Mouse (Mus musculus): ENCODE results near the gene Tbc1d13. TPM values are rescaled to one million over a fixed set of nuclear protein-coding genes. Genes with fewer than 3 reads are reported as not detected.
"Not testable (repeated sequence)": the region's sequence is repeated elsewhere in the genome, so short reads cannot be mapped to it uniquely, and the experiment has no call there.

Gene Tbc1d13
- polyA plus RNA-seq, 1 experiment from 2014 or later = 11.0 TPM

GRCm38 (mm10) chr2:30175897-30176296 lies 42.4 kb downstream of the Tbc1d13 start:
- peaks cover 6% of the 10 kb centered on the region for H3K4me1 ChIP-seq (ENCODE audit: control insufficient read depth, insufficient read depth, low read length)
- H3K4me3 ChIP-seq (ENCODE audit: low read depth, low read length) = no peak overlapping the region
- H3K9me3 ChIP-seq (replicated peaks; ENCODE audit: control insufficient read depth, low read length) = no peaks in the 10 kb centered on the region
- H3K27ac ChIP-seq (replicated peaks; ENCODE audit: low read depth, low read length) = no peak overlapping the region
- H3K4me2 ChIP-seq (ENCODE audit: low read depth, low read length) = no peak overlapping the region
- ATAC-seq (replicated peaks; ENCODE audit: insufficient number of reproducible peaks, low FRiP score, low TSS enrichment, low read depth) (no peak), DNase-seq (ENCODE audit: low spot score) (no peak)
- peaks cover 10% of the 10 kb centered on the region for H3K36me3 ChIP-seq (replicated peaks; ENCODE audit: control insufficient read depth, insufficient read depth, low read depth, low read length)
- WGBS = 86% methylated on average over 8 of the region's 8 CpGs
- H3K27me3 ChIP-seq (ENCODE audit: control insufficient read depth, insufficient read depth, low read length) = no peaks in the 10 kb centered on the region
- no peak overlapping the region for H3K9ac ChIP-seq (replicated peaks; ENCODE audit: low read length)

- no peak overlapping the region for H3K27ac ChIP-seq (replicated peaks; ENCODE audit: low read depth, low read length)
- no peak for ATAC-seq (replicated peaks; ENCODE audit: insufficient number of reproducible peaks, low FRiP score, low TSS enrichment, low read depth)
- WGBS = 97% methylated on average over 2 of the region's 2 CpGs
- no peak for DNase-seq (ENCODE audit: low spot score)
- H3K27me3 ChIP-seq (ENCODE audit: control insufficient read depth, insufficient read depth, low read length) = no peaks in the 10 kb centered on the region
- H3K4me2 ChIP-seq (ENCODE audit: low read depth, low read length) = no peak overlapping the region
- no peaks in the 10 kb centered on the region for H3K9me3 ChIP-seq (replicated peaks; ENCODE audit: control insufficient read depth, low read length)
- H3K4me3 ChIP-seq (ENCODE audit: low read depth, low read length) = no peak overlapping the region
- H3K36me3 ChIP-seq (replicated peaks; ENCODE audit: control insufficient read depth, insufficient read depth, low read depth, low read length) = peaks cover 10% of the 10 kb centered on the region
- H3K4me1 ChIP-seq (ENCODE audit: control insufficient read depth, insufficient read depth, low read length) = peaks cover 6% of the 10 kb centered on the region
- no peak overlapping the region for H3K9ac ChIP-seq (replicated peaks; ENCODE audit: low read length)
Observed at GRCm38 (mm10) chr2:30176561-30176960, 43.0 kb downstream of the Tbc1d13 start.

GRCm38 (mm10) chr2:30177700-30178675 lies 44.4 kb downstream of the Tbc1d13 start, which contains the start of gene Spout1:
Gene Spout1 (minus strand): TSS chr2:30178459.
- Histone ChIP-seq H3K36me3 (replicated peaks; ENCODE audit: control insufficient read depth, insufficient read depth, low read depth, low read length) (peaks cover 10% of the 10 kb centered on the region), H3K27ac (replicated peaks; ENCODE audit: low read depth, low read length) (0 out of 2 replicates have a peak within 1 kb of the TSS, but pooled peaks have one; percentile 10), H3K4me1 (ENCODE audit: control insufficient read depth, insufficient read depth, low read length) (peaks cover 6% of the 10 kb centered on the region), H3K4me2 (ENCODE audit: low read depth, low read length) (peak within 1 kb of the TSS; percentile 53), H3K27me3 (ENCODE audit: control insufficient read depth, insufficient read depth, low read length) (no peaks in the 10 kb centered on the region), H3K4me3 (ENCODE audit: low read depth, low read length) (peak within 1 kb of the TSS; percentile 73), H3K9ac (replicated peaks; ENCODE audit: low read length) (peak within 1 kb of the TSS; percentile 78), H3K9me3 (replicated peaks; ENCODE audit: control insufficient read depth, low read length) (no peaks in the 10 kb centered on the region)
- ATAC-seq (replicated peaks; ENCODE audit: insufficient number of reproducible peaks, low FRiP score, low TSS enrichment, low read depth) (peak; percentile 96), DNase-seq (ENCODE audit: low spot score) (peak; percentile 97)
- 2% methylated on average over 54 of the region's 54 CpGs for WGBS

GRCm38 (mm10) chr2:30178711-30179110 lies 45.2 kb downstream of the Tbc1d13 start:
- H3K9me3 ChIP-seq (replicated peaks; ENCODE audit: control insufficient read depth, low read length); DNase-seq (ENCODE audit: low spot score); H3K27me3 ChIP-seq (ENCODE audit: control insufficient read depth, insufficient read depth, low read length); H3K4me3 ChIP-seq (ENCODE audit: low read depth, low read length); H3K9ac ChIP-seq (replicated peaks; ENCODE audit: low read length); ATAC-seq (replicated peaks; ENCODE audit: insufficient number of reproducible peaks, low FRiP score, low TSS enrichment, low read depth); H3K27ac ChIP-seq (replicated peaks; ENCODE audit: low read depth, low read length); H3K4me1 ChIP-seq (ENCODE audit: control insufficient read depth, insufficient read depth, low read length); H3K36me3 ChIP-seq (replicated peaks; ENCODE audit: control insufficient read depth, insufficient read depth, low read depth, low read length); H3K4me2 ChIP-seq (ENCODE audit: low read depth, low read length): not testable (repeated sequence)
- WGBS = 68% methylated on average over 7 of the region's 7 CpGs

GRCm38 (mm10) chr2:30182424-30182823 lies 48.9 kb downstream of the Tbc1d13 start:
- Histone ChIP-seq H3K27me3 (ENCODE audit: control insufficient read depth, insufficient read depth, low read length) (no peaks in the 10 kb centered on the region), H3K36me3 (replicated peaks; ENCODE audit: control insufficient read depth, insufficient read depth, low read depth, low read length) (no peaks in the 10 kb centered on the region), H3K4me3 (ENCODE audit: low read depth, low read length) (no peak overlapping the region), H3K9ac (replicated peaks; ENCODE audit: low read length) (no peak overlapping the region), H3K4me1 (ENCODE audit: control insufficient read depth, insufficient read depth, low read length) (peaks cover 2% of the 10 kb centered on the region), H3K27ac (replicated peaks; ENCODE audit: low read depth, low read length) (no peak overlapping the region), H3K9me3 (replicated peaks; ENCODE audit: control insufficient read depth, low read length) (no peaks in the 10 kb centered on the region), H3K4me2 (ENCODE audit: low read depth, low read length) (no peak overlapping the region)
- DNase-seq (ENCODE audit: low spot score) (no peak), ATAC-seq (replicated peaks; ENCODE audit: insufficient number of reproducible peaks, low FRiP score, low TSS enrichment, low read depth) (no peak)
- 87% methylated on average over 2 of the region's 2 CpGs for WGBS

- H3K4me1 ChIP-seq (ENCODE audit: control insufficient read depth, insufficient read depth, low read length) = no peaks in the 10 kb centered on the region
- no peak overlapping the region for H3K9ac ChIP-seq (replicated peaks; ENCODE audit: low read length)
- H3K4me3 ChIP-seq (ENCODE audit: low read depth, low read length) = no peak overlapping the region
- no peak overlapping the region for H3K4me2 ChIP-seq (ENCODE audit: low read depth, low read length)
- no peaks in the 10 kb centered on the region for H3K9me3 ChIP-seq (replicated peaks; ENCODE audit: control insufficient read depth, low read length)
- 70% methylated on average over 3 of the region's 3 CpGs for WGBS
- no peak for ATAC-seq (replicated peaks; ENCODE audit: insufficient number of reproducible peaks, low FRiP score, low TSS enrichment, low read depth)
- DNase-seq (ENCODE audit: low spot score) = no peak
- no peaks in the 10 kb centered on the region for H3K36me3 ChIP-seq (replicated peaks; ENCODE audit: control insufficient read depth, insufficient read depth, low read depth, low read length)
- no peaks in the 10 kb centered on the region for H3K27me3 ChIP-seq (ENCODE audit: control insufficient read depth, insufficient read depth, low read length)
- H3K27ac ChIP-seq (replicated peaks; ENCODE audit: low read depth, low read length) = no peak overlapping the region
Observed at GRCm38 (mm10) chr2:30183721-30184120, 50.2 kb downstream of the Tbc1d13 start.

- Histone ChIP-seq H3K4me2 (ENCODE audit: low read depth, low read length) (no peak overlapping the region), H3K27ac (replicated peaks; ENCODE audit: low read depth, low read length) (no peak overlapping the region), H3K9me3 (replicated peaks; ENCODE audit: control insufficient read depth, low read length) (no peaks in the 10 kb centered on the region), H3K4me1 (ENCODE audit: control insufficient read depth, insufficient read depth, low read length) (no peaks in the 10 kb centered on the region), H3K9ac (replicated peaks; ENCODE audit: low read length) (no peak overlapping the region), H3K27me3 (ENCODE audit: control insufficient read depth, insufficient read depth, low read length) (no peaks in the 10 kb centered on the region), H3K4me3 (ENCODE audit: low read depth, low read length) (no peak overlapping the region), H3K36me3 (replicated peaks; ENCODE audit: control insufficient read depth, insufficient read depth, low read depth, low read length) (no peaks in the 10 kb centered on the region)
- no peak for ATAC-seq (replicated peaks; ENCODE audit: insufficient number of reproducible peaks, low FRiP score, low TSS enrichment, low read depth)
- WGBS = 87% methylated on average over 6 of the region's 6 CpGs
- no peak for DNase-seq (ENCODE audit: low spot score)
Observed at GRCm38 (mm10) chr2:30185276-30185675, 51.7 kb downstream of the Tbc1d13 start.

- H3K9ac ChIP-seq (replicated peaks; ENCODE audit: low read length) = no peak overlapping the region
- no peak overlapping the region for H3K4me3 ChIP-seq (ENCODE audit: low read depth, low read length)
- no peak for ATAC-seq (replicated peaks; ENCODE audit: insufficient number of reproducible peaks, low FRiP score, low TSS enrichment, low read depth)
- no peaks in the 10 kb centered on the region for H3K9me3 ChIP-seq (replicated peaks; ENCODE audit: control insufficient read depth, low read length)
- no peak for DNase-seq (ENCODE audit: low spot score)
- H3K27me3 ChIP-seq (ENCODE audit: control insufficient read depth, insufficient read depth, low read length) = no peaks in the 10 kb centered on the region
- no peaks in the 10 kb centered on the region for H3K36me3 ChIP-seq (replicated peaks; ENCODE audit: control insufficient read depth, insufficient read depth, low read depth, low read length)
- H3K4me1 ChIP-seq (ENCODE audit: control insufficient read depth, insufficient read depth, low read length) = no peaks in the 10 kb centered on the region
- no peak overlapping the region for H3K4me2 ChIP-seq (ENCODE audit: low read depth, low read length)
- 87% methylated on average over 3 of the region's 3 CpGs for WGBS
- H3K27ac ChIP-seq (replicated peaks; ENCODE audit: low read depth, low read length) = no peak overlapping the region
Observed at GRCm38 (mm10) chr2:30185681-30186080, 52.1 kb downstream of the Tbc1d13 start.
